Mouse (Mus musculus): ENCODE data around the gene Ptgis.

DNA sequence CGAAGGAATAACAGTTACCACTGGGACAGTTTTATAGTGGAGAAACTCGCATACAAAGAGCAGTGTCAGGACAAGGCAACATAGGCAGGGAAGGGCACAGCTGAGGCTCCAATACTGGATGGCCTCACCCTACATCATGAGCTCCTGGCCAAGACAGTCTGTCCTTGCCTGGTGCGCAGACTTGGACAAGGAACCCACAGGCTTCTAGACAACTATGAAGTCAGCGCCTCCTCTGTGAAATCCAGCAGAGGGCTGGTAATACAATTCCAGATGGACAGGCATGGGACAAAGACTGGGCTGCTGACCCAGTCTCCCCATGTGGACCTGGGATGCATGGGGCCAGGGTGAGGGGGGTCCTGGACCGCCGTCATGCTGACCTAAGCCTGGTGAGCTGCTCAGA lies 16.2 kb downstream of the Ptgis start:
- TF ChIP-seq POLR2A (IDR thresholded peaks at IDR 0.05; ENCODE audit: insufficient read depth, low read depth, low read length) (no peak), EP300 (IDR thresholded peaks at IDR 0.05; ENCODE audit: insufficient read depth, low read depth, low read length) (no peak)
